Mouse (Mus musculus): ENCODE measurements around the gene Slc38a2. TPM values are rescaled to one million over a fixed set of nuclear protein-coding genes. Genes with fewer than 3 reads are reported as not detected.

The Slc38a2 gene
- polyA plus RNA-seq (2016; fragmentation: Nextera tagmentation; extraction: Ambion mirVana) = 154 and 161 TPM in 2 replicates

- Histone ChIP-seq H3K4me1 (replicated peaks) (peaks cover 34% of the 10 kb centered on the region), H3K9ac (peak within 1 kb of the TSS; percentile 99), H3K9me3 (replicated peaks) (no peaks in the 10 kb centered on the region), H3K36me3 (peaks cover 34% of the 10 kb centered on the region), H3K27ac (ENCODE audit: poor library complexity, severe bottlenecking) (peak within 1 kb of the TSS; percentile 99), H3K4me3 (peak within 1 kb of the TSS; percentile 75), H3K4me2 (peak within 1 kb of the TSS; percentile 79), H3K27me3 (replicated peaks) (no peaks in the 10 kb centered on the region)
- WGBS = 0% methylated on average over 64 of the region's 76 CpGs
- ATAC-seq (ENCODE audit: insufficient number of reproducible peaks, low FRiP score) = peak; percentile 91
These were observed at the start of gene Slc38a2 for GRCm38 (mm10) chr15:96699521-96700511. Gene Slc38a2, minus strand, starts transcription at chr15:96699730.

- H3K4me2 ChIP-seq = peak overlapping the region; percentile 35
- peak overlapping the region; percentile 98 for H3K27ac ChIP-seq (ENCODE audit: poor library complexity, severe bottlenecking)
- 0 out of 2 replicates have a peak overlapping the region, but pooled peaks have one; percentile 42 for H3K9ac ChIP-seq
- no peaks in the 10 kb centered on the region for H3K9me3 ChIP-seq (replicated peaks)
- no peaks in the 10 kb centered on the region for H3K36me3 ChIP-seq
- H3K4me1 ChIP-seq (replicated peaks) = peaks cover 42% of the 10 kb centered on the region
- peak; percentile 54; the same call in 1 of the 2 replicates for ATAC-seq (ENCODE audit: insufficient number of reproducible peaks, low FRiP score)
- WGBS = 25% methylated on average over 10 of the region's 10 CpGs
- H3K4me3 ChIP-seq = no peak overlapping the region
- no peaks in the 10 kb centered on the region for H3K27me3 ChIP-seq (replicated peaks)
These were observed 49.6 kb upstream of the Slc38a2 start for GRCm38 (mm10) chr15:96749101-96749500.

GRCm38 (mm10) chr15:96747551-96747950, 48.0 kb upstream of the Slc38a2 start:
- no peaks in the 10 kb centered on the region for H3K36me3 ChIP-seq
- no peak overlapping the region for H3K4me2 ChIP-seq
- no peak overlapping the region for H3K9ac ChIP-seq
- H3K27ac ChIP-seq (ENCODE audit: poor library complexity, severe bottlenecking) = 0 out of 2 replicates have a peak overlapping the region, but pooled peaks have one; percentile 23
- ATAC-seq (ENCODE audit: insufficient number of reproducible peaks, low FRiP score) = no peak
- 86% methylated on average over 11 of the region's 11 CpGs for WGBS
- no peaks in the 10 kb centered on the region for H3K9me3 ChIP-seq (replicated peaks)
- H3K4me3 ChIP-seq = no peak overlapping the region
- H3K4me1 ChIP-seq (replicated peaks) = peaks cover 57% of the 10 kb centered on the region
- H3K27me3 ChIP-seq (replicated peaks) = no peaks in the 10 kb centered on the region

GRCm38 (mm10) chr15:96746986-96747385, 47.5 kb upstream of the Slc38a2 start:
- no peaks in the 10 kb centered on the region for H3K9me3 ChIP-seq (replicated peaks)
- no peak for ATAC-seq (ENCODE audit: insufficient number of reproducible peaks, low FRiP score)
- no peaks in the 10 kb centered on the region for H3K36me3 ChIP-seq
- H3K4me2 ChIP-seq = no peak overlapping the region
- no peaks in the 10 kb centered on the region for H3K27me3 ChIP-seq (replicated peaks)
- H3K4me1 ChIP-seq (replicated peaks) = peaks cover 58% of the 10 kb centered on the region
- H3K27ac ChIP-seq (ENCODE audit: poor library complexity, severe bottlenecking) = 0 out of 2 replicates have a peak overlapping the region, but pooled peaks have one; percentile 5
- WGBS = 74% methylated on average over 6 of the region's 6 CpGs
- no peak overlapping the region for H3K9ac ChIP-seq
- no peak overlapping the region for H3K4me3 ChIP-seq

GRCm38 (mm10) chr15:96745299-96745698, 45.8 kb upstream of the Slc38a2 start:
- no peaks in the 10 kb centered on the region for H3K36me3 ChIP-seq
- H3K27ac ChIP-seq (ENCODE audit: poor library complexity, severe bottlenecking) = no peak overlapping the region
- 92% methylated on average over 1 of the region's 1 CpGs for WGBS
- H3K9me3 ChIP-seq (replicated peaks) = no peaks in the 10 kb centered on the region
- H3K4me2 ChIP-seq = no peak overlapping the region
- H3K4me3 ChIP-seq = no peak overlapping the region
- no peak for ATAC-seq (ENCODE audit: insufficient number of reproducible peaks, low FRiP score)
- H3K27me3 ChIP-seq (replicated peaks) = no peaks in the 10 kb centered on the region
- H3K9ac ChIP-seq = no peak overlapping the region
- H3K4me1 ChIP-seq (replicated peaks) = peaks cover 45% of the 10 kb centered on the region

- Histone ChIP-seq H3K9ac (no peak overlapping the region), H3K4me1 (replicated peaks) (peaks cover 42% of the 10 kb centered on the region), H3K27ac (ENCODE audit: poor library complexity, severe bottlenecking) (peak overlapping the region; percentile 92), H3K4me2 (no peak overlapping the region), H3K9me3 (replicated peaks) (no peaks in the 10 kb centered on the region), H3K27me3 (replicated peaks) (no peaks in the 10 kb centered on the region), H3K4me3 (no peak overlapping the region), H3K36me3 (no peaks in the 10 kb centered on the region)
- ATAC-seq (ENCODE audit: insufficient number of reproducible peaks, low FRiP score) = no peak
- WGBS = 88% methylated on average over 5 of the region's 5 CpGs
These were observed 45.4 kb upstream of the Slc38a2 start for GRCm38 (mm10) chr15:96744882-96745296.

- H3K4me3 ChIP-seq = no peak overlapping the region
- H3K4me2 ChIP-seq = 0 out of 2 replicates have a peak overlapping the region, but pooled peaks have one; percentile 11
- H3K27ac ChIP-seq (ENCODE audit: poor library complexity, severe bottlenecking) = peak overlapping the region; percentile 92
- 13% methylated on average over 18 of the region's 18 CpGs for WGBS
- peaks cover 36% of the 10 kb centered on the region for H3K4me1 ChIP-seq (replicated peaks)
- H3K9me3 ChIP-seq (replicated peaks) = no peaks in the 10 kb centered on the region
- H3K27me3 ChIP-seq (replicated peaks) = no peaks in the 10 kb centered on the region
- ATAC-seq (ENCODE audit: insufficient number of reproducible peaks, low FRiP score) = peak; percentile 76
- no peaks in the 10 kb centered on the region for H3K36me3 ChIP-seq
- H3K9ac ChIP-seq = no peak overlapping the region
These were observed 44.8 kb upstream of the Slc38a2 start for GRCm38 (mm10) chr15:96744153-96744881.

GRCm38 (mm10) chr15:96743257-96743656, 43.7 kb upstream of the Slc38a2 start:
- H3K4me1 ChIP-seq (replicated peaks) = peaks cover 29% of the 10 kb centered on the region
- H3K27me3 ChIP-seq (replicated peaks) = no peaks in the 10 kb centered on the region
- ATAC-seq (ENCODE audit: insufficient number of reproducible peaks, low FRiP score) = no peak
- H3K4me2 ChIP-seq = no peak overlapping the region
- H3K9me3 ChIP-seq (replicated peaks) = no peaks in the 10 kb centered on the region
- H3K9ac ChIP-seq = no peak overlapping the region
- no peaks in the 10 kb centered on the region for H3K36me3 ChIP-seq
- H3K4me3 ChIP-seq = no peak overlapping the region
- 73% methylated on average over 6 of the region's 6 CpGs for WGBS
- H3K27ac ChIP-seq (ENCODE audit: poor library complexity, severe bottlenecking) = peak overlapping the region; percentile 92

GRCm38 (mm10) chr15:96742591-96743241, 43.2 kb upstream of the Slc38a2 start:
- H3K4me2 ChIP-seq = no peak overlapping the region
- no peak overlapping the region for H3K9ac ChIP-seq
- H3K9me3 ChIP-seq (replicated peaks) = no peaks in the 10 kb centered on the region
- no peaks in the 10 kb centered on the region for H3K27me3 ChIP-seq (replicated peaks)
- H3K27ac ChIP-seq (ENCODE audit: poor library complexity, severe bottlenecking) = peak overlapping the region; percentile 92; the same call in 1 of the 2 replicates
- no peaks in the 10 kb centered on the region for H3K36me3 ChIP-seq
- peaks cover 29% of the 10 kb centered on the region for H3K4me1 ChIP-seq (replicated peaks)
- no peak overlapping the region for H3K4me3 ChIP-seq
- WGBS = 86% methylated on average over 16 of the region's 16 CpGs
- ATAC-seq (ENCODE audit: insufficient number of reproducible peaks, low FRiP score) = no peak

GRCm38 (mm10) chr15:96740865-96741561, 41.5 kb upstream of the Slc38a2 start:
- H3K9me3 ChIP-seq (replicated peaks) = no peaks in the 10 kb centered on the region
- H3K4me2 ChIP-seq = no peak overlapping the region
- no peaks in the 10 kb centered on the region for H3K27me3 ChIP-seq (replicated peaks)
- ATAC-seq (ENCODE audit: insufficient number of reproducible peaks, low FRiP score) = no peak
- H3K4me1 ChIP-seq (replicated peaks) = peaks cover 26% of the 10 kb centered on the region
- H3K36me3 ChIP-seq = no peaks in the 10 kb centered on the region
- H3K9ac ChIP-seq = no peak overlapping the region
- no peak overlapping the region for H3K4me3 ChIP-seq
- no peak overlapping the region for H3K27ac ChIP-seq (ENCODE audit: poor library complexity, severe bottlenecking)
- WGBS = 84% methylated on average over 7 of the region's 7 CpGs
